Mouse (Mus musculus) skeletal muscle tissue, postnatal 0 days (tissue): Measurements from ENCODE around the gene Kcna3. TPM values are rescaled to one million over a fixed set of nuclear protein-coding genes. Genes with fewer than 3 reads are reported as not detected.

Experiments used
- polyA plus RNA-seq: library from polyadenylated mRNA; unstranded; fragments of >200 nt; fragmentation: Nextera tagmentation; extraction: Ambion mirVana; gene quantifications from 2 replicates; pipeline ENCODE4 v1.2.1, GENCODE M21; 2015

The Kcna3 gene
- polyA plus RNA-seq, result 0.19 and 0.24 TPM in 2 replicates

GRCm38 (mm10) chr3:107035521-107036457 lies at the start of gene Kcna3:
Gene Kcna3 (plus strand): TSS chr3:107036169.

Other genes with a start within 250 kb of the Kcna3 start
- gene Cd53, start 246.0 kb upstream of the Kcna3 start, polyA plus RNA-seq, result 10.6 and 13.8 TPM in 2 replicates
- gene Olfr266, start 209.9 kb upstream of the Kcna3 start, polyA plus RNA-seq, result not detected in 2 replicates
- gene Kcna2, start 65.0 kb downstream of the Kcna3 start, polyA plus RNA-seq, result 0.15 and 0.19 TPM in 2 replicates
- gene Kcna10, start 146.9 kb downstream of the Kcna3 start, polyA plus RNA-seq, result 1.5 and 2.3 TPM in 2 replicates
- gene Cym, start 185.6 kb downstream of the Kcna3 start, polyA plus RNA-seq, result 1.0 TPM in 1 of 2 replicates, not detected in the other
- gene A630076J17Rik, start 194.4 kb downstream of the Kcna3 start, polyA plus RNA-seq, result not detected in 2 replicates
- gene Prok1, start 203.5 kb downstream of the Kcna3 start, polyA plus RNA-seq, result not detected in 2 replicates
- gene Lamtor5, start 242.7 kb downstream of the Kcna3 start, polyA plus RNA-seq, result 142 and 148 TPM in 2 replicates